Mouse (Mus musculus) E14TG2a.4 (cell line): Measurements from ENCODE around the gene Lmbr1l.

Experiments used
- CTCF ChIP-seq: conservative IDR thresholded peaks from 2 replicates; pipeline ENCODE4 v1.5.1; 2014; ENCODE audit warnings: low read length
- NANOG ChIP-seq: IDR thresholded peaks from 2 replicates; pipeline ENCODE4 v1.6.1; 2014; ENCODE audit warnings: borderline replicate concordance, low read length, mixed read lengths
- POU5F1 ChIP-seq: IDR thresholded peaks from 2 replicates; pipeline ENCODE4 v1.6.1; 2014; ENCODE audit warnings: low read length, borderline replicate concordance

GRCm38 (mm10) chr15:98914903-98915302 lies 3.1 kb downstream of the Lmbr1l start:
- TF ChIP-seq CTCF, result no peak
- no peak for TF ChIP-seq NANOG
- no peak for TF ChIP-seq POU5F1
